8 mouse cellular contexts compared by ENCODE assay signal in genomic region chr13:74806934-74807333, GRCm38 (mm10). TPM values are rescaled to one million over a fixed set of nuclear protein-coding genes. Genes with fewer than 3 reads are reported as not detected.
A peak's percentile ranks its signal among the peaks of the same experiment; 100 is the strongest.
DNase-seq lines count a peak whose midpoint lies in the region; ATAC-seq and TF ChIP-seq lines count a peak whose summit lies in the region.

No protein-coding gene starts in this region.

- intact Hi-C loops in left cerebral cortex, postnatal 10 days (cut with DNase I) = no loop called here

- 44% methylated on average over 5 of the region's 5 CpGs for WGBS in heart, embryonic 15.5 days
- 59% methylated on average over 5 of the region's 5 CpGs for WGBS in forebrain, embryonic 12.5 days
- 30% methylated on average over 5 of the region's 5 CpGs for WGBS in liver, embryonic 13.5 days (ENCODE audit: insufficient replicate concordance)

- H3K79me3 ChIP-seq in C2C12 (ENCODE audit: low read depth) = peaks cover 20% of the 10 kb centered on the region

- no peaks in the 10 kb centered on the region for H3K36me3 ChIP-seq in heart, embryonic 15.5 days
- no peaks in the 10 kb centered on the region for H3K36me3 ChIP-seq in C2C12 (ENCODE audit: control insufficient read depth, insufficient read depth)
- no peaks in the 10 kb centered on the region for H3K36me3 ChIP-seq in forebrain, embryonic 12.5 days (replicated peaks)
- H3K36me3 ChIP-seq in liver, embryonic 13.5 days = no peaks in the 10 kb centered on the region

- no peak for TF ChIP-seq CTCF in C2C12 (IDR thresholded peaks at IDR 0.05; ENCODE audit: control insufficient read depth, insufficient read depth, insufficient read length)

- peak overlapping the region; percentile 79 for H3K4me3 ChIP-seq in heart, embryonic 15.5 days
- no peak overlapping the region for H3K4me3 ChIP-seq in C2C12 (ENCODE audit: insufficient read depth, poor library complexity, severe bottlenecking)
- H3K4me3 ChIP-seq in forebrain, embryonic 12.5 days (replicated peaks) = no peak overlapping the region
- peak overlapping the region; percentile 73 for H3K4me3 ChIP-seq in liver, embryonic 13.5 days (replicated peaks)

- no peak for ATAC-seq in heart, embryonic 15.5 days (replicated peaks; ENCODE audit: insufficient number of reproducible peaks, insufficient read depth, low FRiP score, low read depth)
- ATAC-seq in forebrain, embryonic 12.5 days (ENCODE audit: low FRiP score) = no peak
- no peak for ATAC-seq in liver, embryonic 13.5 days (ENCODE audit: low read depth)

- peaks cover 59% of the 10 kb centered on the region for H3K79me2 ChIP-seq in C2C12 (ENCODE audit: control insufficient read depth, insufficient read depth)

- no peak overlapping the region for H3ac ChIP-seq in C2C12 (ENCODE audit: control insufficient read depth, insufficient read length, low read depth)

- no peaks in the 10 kb centered on the region for H3K27me3 ChIP-seq in heart, embryonic 15.5 days
- H3K27me3 ChIP-seq in C2C12 (ENCODE audit: control insufficient read depth, insufficient read depth, insufficient read length) = no peaks in the 10 kb centered on the region
- peaks cover 9% of the 10 kb centered on the region; the same call in 1 of the 2 replicates for H3K27me3 ChIP-seq in forebrain, embryonic 12.5 days
- no peaks in the 10 kb centered on the region for H3K27me3 ChIP-seq in liver, embryonic 13.5 days

- no peak overlapping the region for H3K27ac ChIP-seq in heart, embryonic 15.5 days
- no peak overlapping the region for H3K27ac ChIP-seq in forebrain, embryonic 12.5 days
- H3K27ac ChIP-seq in liver, embryonic 13.5 days = no peak overlapping the region

- peak overlapping the region; percentile 89 for H3K4me2 ChIP-seq in heart, embryonic 15.5 days
- H3K4me2 ChIP-seq in forebrain, embryonic 12.5 days = peak overlapping the region; percentile 93
- peak overlapping the region; percentile 96 for H3K4me2 ChIP-seq in liver, embryonic 13.5 days

- no peaks in the 10 kb centered on the region for H3K9me3 ChIP-seq in heart, embryonic 15.5 days (replicated peaks)
- no peaks in the 10 kb centered on the region for H3K9me3 ChIP-seq in forebrain, embryonic 12.5 days
- H3K9me3 ChIP-seq in liver, embryonic 13.5 days (replicated peaks) = no peaks in the 10 kb centered on the region; the same call in 1 of the 2 replicates

- H3K4me1 ChIP-seq in heart, embryonic 15.5 days (replicated peaks) = peaks cover 16% of the 10 kb centered on the region
- H3K4me1 ChIP-seq in forebrain, embryonic 12.5 days = peaks cover 8% of the 10 kb centered on the region; the same call in 1 of the 2 replicates
- peaks cover 26% of the 10 kb centered on the region for H3K4me1 ChIP-seq in liver, embryonic 13.5 days (replicated peaks)

- H3K9ac ChIP-seq in heart, embryonic 15.5 days = no peak overlapping the region
- no peak overlapping the region for H3K9ac ChIP-seq in forebrain, embryonic 12.5 days
- H3K9ac ChIP-seq in liver, embryonic 13.5 days = peak overlapping the region; percentile 78

- DNase-seq in heart, adult 9 months (ENCODE audit: low spot score in 2 of 2) = no peak
- no peak for DNase-seq in liver, embryonic 13.5 days
- no peak for DNase-seq in adrenal gland, postnatal 10 days
- no peak for DNase-seq in left cerebral cortex, postnatal 10 days (ENCODE audit: extremely low spot score in 1 of 2, low spot score in 2 of 2)
- no peak for DNase-seq in natural killer cell, adult 2 months (ENCODE audit: low spot score in 2 of 2)

TF ChIP-seq in C2C12, 6 proteins besides CTCF, POLR2A, EP300 and RAD21:
- TF ChIP-seq MAX (IDR thresholded peaks at IDR 0.05) = no peak
- TF ChIP-seq CEBPB (IDR thresholded peaks at IDR 0.05; ENCODE audit: low read depth) = peak; percentile 32
- TF ChIP-seq FOSL1 (IDR thresholded peaks at IDR 0.05; ENCODE audit: insufficient read depth, low read length, poor library complexity, severe bottlenecking) = no peak

RNA-seq across cellular contexts. Expression of gene Cast, which starts 1.7 kb away (rescaled TPM):
- 52.9 and 55.0 TPM in 2 replicates for polyA plus RNA-seq in heart, embryonic 15.5 days (2015; fragmentation: Nextera tagmentation; extraction: Ambion mirVana)
- polyA plus RNA-seq in C2C12 (2012; fragmentation: generic; extraction: Trizol) = 23.7 TPM
- 11.3 and 14.1 TPM in 2 replicates for polyA plus RNA-seq in forebrain, embryonic 12.5 days (2016; fragmentation: Nextera tagmentation; extraction: Ambion mirVana)
- polyA plus RNA-seq in liver, embryonic 13.5 days (2015; fragmentation: Nextera tagmentation; extraction: Ambion mirVana) = 34.1 and 44.3 TPM in 2 replicates
- total RNA-seq in adrenal gland, postnatal 10 days (2021) = 10 to 100 TPM; 69.5 to 74.8 TPM
- 1 to 10 TPM; 7.5 to 7.7 TPM for total RNA-seq in left cerebral cortex, postnatal 10 days (2021)

Comparison
In these comparisons a context has a peak if more than half of its experiments do, and no peak if none do; other contexts are left out.
1. H3K4me3 ChIP-seq: peak in heart, embryonic 15.5 days (single experiment) and liver, embryonic 13.5 days (single experiment); none in C2C12 (single experiment) and forebrain, embryonic 12.5 days (single experiment).
2. Peak in every context shown above with its lines, with median percentiles within 50 percentile points of each other: H3K4me2 ChIP-seq.